13 mouse cellular contexts compared by ENCODE assay signal in genomic region chr7:45787642-45788041, GRCm38 (mm10). TPM values are rescaled to one million over a fixed set of nuclear protein-coding genes. Genes with fewer than 3 reads are reported as not detected.
DNase-seq lines count a peak whose midpoint lies in the region; ATAC-seq and TF ChIP-seq lines count a peak whose summit lies in the region.
"Had no signal": no experiment of that assay in that cellular context is flagged by ENCODE, and none has a peak within 500 bp of the region (broad histone marks: within the 10 kb centered on the region; RNA-seq: fewer than 3 reads in every experiment).

No protein-coding gene starts in this region.

- no peak for TF ChIP-seq EP300 in ES-Bruce4 (IDR thresholded peaks at IDR 0.05; ENCODE audit: insufficient read depth, low read depth, low read length)

- no peak for TF ChIP-seq CTCF in ES-Bruce4 (IDR thresholded peaks at IDR 0.05; ENCODE audit: low read depth, low read length)

- ATAC-seq in forebrain, embryonic 16.5 days = no peak
- no peak for ATAC-seq in hindbrain, embryonic 12.5 days (ENCODE audit: low FRiP score)
- ATAC-seq in midbrain, embryonic 12.5 days (ENCODE audit: low FRiP score, low read depth) = no peak

- no peak overlapping the region for H3K9ac ChIP-seq in forebrain, embryonic 16.5 days (replicated peaks; ENCODE audit: low read depth, low read length)
- peak overlapping the region; percentile 5; the same call in 1 of the 2 replicates for H3K9ac ChIP-seq in ES-Bruce4 (ENCODE audit: low read depth, poor library complexity, severe bottlenecking)
- peak overlapping the region; percentile 27; the same call in 1 of the 2 replicates for H3K9ac ChIP-seq in hindbrain, embryonic 12.5 days
- H3K9ac ChIP-seq in midbrain, embryonic 12.5 days (replicated peaks) = no peak overlapping the region

- peak overlapping the region; percentile 94; the same call in 1 of the 2 replicates for H3K27ac ChIP-seq in forebrain, embryonic 10.5 days
- H3K27ac ChIP-seq in forebrain, embryonic 16.5 days (ENCODE audit: low read length) = no peak overlapping the region
- no peak overlapping the region for H3K27ac ChIP-seq in ES-Bruce4 (ENCODE audit: insufficient read depth, low read length)
- no peak overlapping the region for H3K27ac ChIP-seq in hindbrain, embryonic 12.5 days
- no peak overlapping the region for H3K27ac ChIP-seq in midbrain, embryonic 12.5 days (replicated peaks)
- H3K27ac ChIP-seq: macrophage had no signal

- peaks cover 44% of the 10 kb centered on the region for H3K27me3 ChIP-seq in forebrain, embryonic 10.5 days (ENCODE audit: poor library complexity, severe bottlenecking)
- H3K27me3 ChIP-seq in forebrain, embryonic 16.5 days (replicated peaks; ENCODE audit: control insufficient read depth, insufficient read depth, low read length) = no peaks in the 10 kb centered on the region
- no peaks in the 10 kb centered on the region for H3K27me3 ChIP-seq in ES-Bruce4 (ENCODE audit: control insufficient read depth, insufficient read depth, low read length, poor library complexity, severe bottlenecking)
- no peaks in the 10 kb centered on the region; the same call in 1 of the 2 replicates for H3K27me3 ChIP-seq in hindbrain, embryonic 12.5 days
- peaks cover 6% of the 10 kb centered on the region; the same call in 1 of the 2 replicates for H3K27me3 ChIP-seq in midbrain, embryonic 12.5 days

- H3K4me1 ChIP-seq in forebrain, embryonic 10.5 days = peaks cover 48% of the 10 kb centered on the region
- peaks cover 21% of the 10 kb centered on the region for H3K4me1 ChIP-seq in forebrain, embryonic 16.5 days (replicated peaks; ENCODE audit: control insufficient read depth, insufficient read depth, low read length)
- peaks cover 3% of the 10 kb centered on the region for H3K4me1 ChIP-seq in ES-Bruce4 (ENCODE audit: control insufficient read depth, insufficient read depth, low read length)
- peaks cover 28% of the 10 kb centered on the region for H3K4me1 ChIP-seq in hindbrain, embryonic 12.5 days
- peaks cover 28% of the 10 kb centered on the region for H3K4me1 ChIP-seq in midbrain, embryonic 12.5 days

- WGBS in forebrain, embryonic 10.5 days = 89% methylated on average over 22 of the region's 22 CpGs
- WGBS in forebrain, embryonic 16.5 days = 90% methylated on average over 22 of the region's 22 CpGs
- 83% methylated on average over 22 of the region's 22 CpGs for WGBS in hindbrain, embryonic 12.5 days
- 86% methylated on average over 22 of the region's 22 CpGs for WGBS in midbrain, embryonic 12.5 days

- H3K4me2 ChIP-seq in forebrain, embryonic 16.5 days (ENCODE audit: low read length) = no peak overlapping the region
- peak overlapping the region; percentile 87 for H3K4me2 ChIP-seq in hindbrain, embryonic 12.5 days (replicated peaks)
- H3K4me2 ChIP-seq in midbrain, embryonic 12.5 days (replicated peaks) = peak overlapping the region; percentile 73

- peaks cover 55% of the 10 kb centered on the region for H3K36me3 ChIP-seq in forebrain, embryonic 10.5 days (replicated peaks)
- H3K36me3 ChIP-seq in forebrain, embryonic 16.5 days (ENCODE audit: control insufficient read depth, insufficient read depth) = peaks cover 31% of the 10 kb centered on the region
- H3K36me3 ChIP-seq in ES-Bruce4 (ENCODE audit: control insufficient read depth, insufficient read depth, low read length, poor library complexity, severe bottlenecking) = no peaks in the 10 kb centered on the region
- peaks cover 55% of the 10 kb centered on the region for H3K36me3 ChIP-seq in hindbrain, embryonic 12.5 days
- H3K36me3 ChIP-seq in midbrain, embryonic 12.5 days = peaks cover 55% of the 10 kb centered on the region

- TF ChIP-seq POLR2A in ES-Bruce4 (IDR thresholded peaks at IDR 0.05; ENCODE audit: insufficient read depth, low read length) = no peak

- DNase-seq in forebrain, embryonic 10.5 days (ENCODE audit: extremely low spot score, low spot score) = no peak
- no peak for DNase-seq in thymus, adult 18-20 months
- DNase-seq in heart, postnatal 4 days = no peak
- DNase-seq in right cerebral cortex, postnatal 14 days = no peak
- DNase-seq: adrenal gland, postnatal 10 days; heart, postnatal 36 days; spleen, adult 18-20 months had no signal

- H3K9me3 ChIP-seq in forebrain, embryonic 10.5 days = peaks cover 5% of the 10 kb centered on the region; the same call in 1 of the 2 replicates
- peaks cover 3% of the 10 kb centered on the region; the same call in 1 of the 2 replicates for H3K9me3 ChIP-seq in forebrain, embryonic 16.5 days (ENCODE audit: control insufficient read depth, low read length)
- no peaks in the 10 kb centered on the region for H3K9me3 ChIP-seq in ES-Bruce4 (replicated peaks; ENCODE audit: control insufficient read depth, insufficient read depth, low read length, poor library complexity, severe bottlenecking)
- no peaks in the 10 kb centered on the region for H3K9me3 ChIP-seq in hindbrain, embryonic 12.5 days (replicated peaks)
- H3K9me3 ChIP-seq in midbrain, embryonic 12.5 days = no peaks in the 10 kb centered on the region

- H3K4me3 ChIP-seq in forebrain, embryonic 10.5 days = peak overlapping the region; percentile 95
- no peak overlapping the region for H3K4me3 ChIP-seq in forebrain, embryonic 16.5 days (replicated peaks; ENCODE audit: low read length)
- peak overlapping the region; percentile 43 for H3K4me3 ChIP-seq in ES-Bruce4 (ENCODE audit: low read depth, low read length)
- H3K4me3 ChIP-seq in hindbrain, embryonic 12.5 days = peak overlapping the region; percentile 74; the same call in 1 of the 2 replicates
- peak overlapping the region; percentile 87 for H3K4me3 ChIP-seq in midbrain, embryonic 12.5 days
- H3K4me3 ChIP-seq: erythroblast, embryonic 14.5 days had no signal

RNA-seq across cellular contexts. Expression of gene Sult2b1, which starts 3.2 kb away (rescaled TPM):
- polyA plus RNA-seq in forebrain, embryonic 10.5 days (2016; fragmentation: Nextera tagmentation; extraction: Ambion mirVana) = 1.6 and 2.3 TPM in 2 replicates
- 5.5 and 7.1 TPM in 2 replicates for polyA plus RNA-seq in forebrain, embryonic 16.5 days (2015; fragmentation: Nextera tagmentation; extraction: Ambion mirVana)
- 5.4 and 6.4 TPM in 2 replicates for polyA plus RNA-seq in ES-Bruce4 (2011; ENCODE audit: insufficient read depth, insufficient read length, low read depth, missing spikeins)
- 2.4 and 3.0 TPM in 2 replicates for polyA plus RNA-seq in hindbrain, embryonic 12.5 days (2016; fragmentation: Nextera tagmentation; extraction: Ambion mirVana)
- polyA plus RNA-seq in midbrain, embryonic 12.5 days (2016; fragmentation: Nextera tagmentation; extraction: Ambion mirVana) = 1.5 and 2.2 TPM in 2 replicates
- not detected for total RNA-seq in heart, postnatal 4 days (2021)
- total RNA-seq: heart, postnatal 36 days had no signal
- polyA plus RNA-seq: erythroblast, embryonic 14.5 days had no signal

RNA-seq across cellular contexts. Expression of gene Lmtk3, which starts 4.1 kb away (rescaled TPM):
- 1.7 and 2.7 TPM in 2 replicates for polyA plus RNA-seq in forebrain, embryonic 10.5 days (2016; fragmentation: Nextera tagmentation; extraction: Ambion mirVana)
- polyA plus RNA-seq in forebrain, embryonic 16.5 days (2015; fragmentation: Nextera tagmentation; extraction: Ambion mirVana) = 18.9 and 26.4 TPM in 2 replicates
- polyA plus RNA-seq in ES-Bruce4 (2011; ENCODE audit: insufficient read depth, insufficient read length, low read depth, missing spikeins) = 9.6 and 11.3 TPM in 2 replicates
- polyA plus RNA-seq in hindbrain, embryonic 12.5 days (2016; fragmentation: Nextera tagmentation; extraction: Ambion mirVana) = 8.4 and 11.9 TPM in 2 replicates
- polyA plus RNA-seq in midbrain, embryonic 12.5 days (2016; fragmentation: Nextera tagmentation; extraction: Ambion mirVana) = 10.6 and 11.1 TPM in 2 replicates
- under 1 TPM; 0.10 to 0.16 TPM for total RNA-seq in heart, postnatal 4 days (2021)

RNA-seq across cellular contexts. Expression of gene Cyth2, which starts 26.7 kb away (rescaled TPM):
- 132 and 136 TPM in 2 replicates for polyA plus RNA-seq in forebrain, embryonic 10.5 days (2016; fragmentation: Nextera tagmentation; extraction: Ambion mirVana)
- 327 and 379 TPM in 2 replicates for polyA plus RNA-seq in forebrain, embryonic 16.5 days (2015; fragmentation: Nextera tagmentation; extraction: Ambion mirVana)
- polyA plus RNA-seq in ES-Bruce4 (2011; ENCODE audit: insufficient read depth, insufficient read length, low read depth, missing spikeins) = 75.1 and 75.8 TPM in 2 replicates
- polyA plus RNA-seq in hindbrain, embryonic 12.5 days (2016; fragmentation: Nextera tagmentation; extraction: Ambion mirVana) = 280 and 284 TPM in 2 replicates
- polyA plus RNA-seq in midbrain, embryonic 12.5 days (2016; fragmentation: Nextera tagmentation; extraction: Ambion mirVana) = 288 and 293 TPM in 2 replicates
- 100 to 1,000 TPM; 105 to 107 TPM for total RNA-seq in heart, postnatal 4 days (2021)

RNA-seq across cellular contexts. Expression of gene Kcnj14, which starts 36.9 kb away (rescaled TPM):
- polyA plus RNA-seq in forebrain, embryonic 10.5 days (2016; fragmentation: Nextera tagmentation; extraction: Ambion mirVana) = 0.76 and 0.78 TPM in 2 replicates
- polyA plus RNA-seq in forebrain, embryonic 16.5 days (2015; fragmentation: Nextera tagmentation; extraction: Ambion mirVana) = 0.85 and 1.1 TPM in 2 replicates
- polyA plus RNA-seq in ES-Bruce4 (2011; ENCODE audit: insufficient read depth, insufficient read length, low read depth, missing spikeins) = 0.75 TPM in 1 of 2 replicates, not detected in the other
- polyA plus RNA-seq in hindbrain, embryonic 12.5 days (2016; fragmentation: Nextera tagmentation; extraction: Ambion mirVana) = 0.80 and 0.96 TPM in 2 replicates
- polyA plus RNA-seq in midbrain, embryonic 12.5 days (2016; fragmentation: Nextera tagmentation; extraction: Ambion mirVana) = 0.46 and 1.1 TPM in 2 replicates
- under 1 TPM; 0.34 to 0.38 TPM for total RNA-seq in heart, postnatal 4 days (2021)
- polyA plus RNA-seq: macrophage had no signal

RNA-seq across cellular contexts. Expression of gene Grwd1, which starts 43.1 kb away (rescaled TPM):
- polyA plus RNA-seq in forebrain, embryonic 10.5 days (2016; fragmentation: Nextera tagmentation; extraction: Ambion mirVana) = 132 and 137 TPM in 2 replicates
- 45.3 and 46.1 TPM in 2 replicates for polyA plus RNA-seq in forebrain, embryonic 16.5 days (2015; fragmentation: Nextera tagmentation; extraction: Ambion mirVana)
- 32.3 and 36.3 TPM in 2 replicates for polyA plus RNA-seq in ES-Bruce4 (2011; ENCODE audit: insufficient read depth, insufficient read length, low read depth, missing spikeins)
- 43.2 and 45.8 TPM in 2 replicates for polyA plus RNA-seq in hindbrain, embryonic 12.5 days (2016; fragmentation: Nextera tagmentation; extraction: Ambion mirVana)
- polyA plus RNA-seq in midbrain, embryonic 12.5 days (2016; fragmentation: Nextera tagmentation; extraction: Ambion mirVana) = 50.1 and 50.2 TPM in 2 replicates
- 10 to 100 TPM; 19.3 to 19.9 TPM for total RNA-seq in heart, postnatal 4 days (2021)

Comparison
In these comparisons a context has a peak if more than half of its experiments do, and no peak if none do; other contexts are left out.
1. H3K9ac ChIP-seq: peak in ES-Bruce4 (single experiment) and hindbrain, embryonic 12.5 days (single experiment); none in forebrain, embryonic 16.5 days (single experiment) and midbrain, embryonic 12.5 days (single experiment).